Mouse (Mus musculus): ENCODE measurements around the gene Spata13.

GRCm38 (mm10) chr14:60749880-60750279 lies 116.1 kb downstream of the Spata13 start:
- TF ChIP-seq POLR2A (IDR thresholded peaks at IDR 0.05; ENCODE audit: insufficient read length, low read depth): no peak
- no peak for TF ChIP-seq TCF12 (IDR thresholded peaks at IDR 0.05; ENCODE audit: insufficient read depth, poor library complexity, severe bottlenecking)
- no peak for TF ChIP-seq MYOG (IDR thresholded peaks at IDR 0.05; ENCODE audit: control insufficient read depth in 1 of 3, insufficient read depth in 1 of 3, insufficient read length in 2 of 3, low read depth in 2 of 3)
- no peak for TF ChIP-seq USF1 (IDR thresholded peaks at IDR 0.05; ENCODE audit: low read depth)
- no peak for TF ChIP-seq CEBPB (IDR thresholded peaks at IDR 0.05; ENCODE audit: insufficient read depth, poor library complexity, severe bottlenecking)
- TF ChIP-seq REST (IDR thresholded peaks at IDR 0.05; ENCODE audit: insufficient read depth, insufficient read length): no peak
- no peak for TF ChIP-seq TCF3 (IDR thresholded peaks at IDR 0.05; ENCODE audit: insufficient read length, low read depth)
- TF ChIP-seq MAX (IDR thresholded peaks at IDR 0.05; ENCODE audit: low read depth): no peak
- TF ChIP-seq E2F4 (IDR thresholded peaks at IDR 0.05; ENCODE audit: insufficient read depth): no peak
- no peak for TF ChIP-seq SRF (IDR thresholded peaks at IDR 0.05; ENCODE audit: control insufficient read depth, insufficient read length, low read depth)
- no peak for TF ChIP-seq POLR2AphosphoS2 (IDR thresholded peaks at IDR 0.05; ENCODE audit: insufficient read length, low read depth)
